Mouse (Mus musculus): ENCODE results near the gene Stxbp5l.
"Not testable (repeated sequence)": the region's sequence is repeated elsewhere in the genome, so short reads cannot be mapped to it uniquely, and the experiment has no call there.

Stxbp5l gene

DNA sequence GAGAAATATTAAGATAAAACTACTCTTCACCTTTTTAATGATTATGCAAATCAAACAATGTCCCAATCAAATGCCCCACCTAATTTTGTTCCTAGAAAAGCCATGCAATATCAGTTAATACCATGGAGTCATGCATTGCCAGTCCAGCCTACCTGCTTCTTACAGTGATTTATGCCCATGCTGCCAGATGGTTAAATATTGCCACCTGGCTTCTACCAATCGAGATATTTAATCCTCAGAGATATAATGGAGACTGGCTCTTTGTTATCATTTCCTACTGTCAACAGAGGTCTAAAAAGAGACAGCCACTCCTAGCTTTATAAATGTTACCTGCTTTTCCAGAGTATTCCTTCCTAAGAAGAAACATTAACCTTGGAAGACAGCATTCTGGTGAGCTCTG, 104.6 kb downstream of the Stxbp5l start:
- DNase-seq = peak in 1 of 2 experiments; percentile 33

DNA sequence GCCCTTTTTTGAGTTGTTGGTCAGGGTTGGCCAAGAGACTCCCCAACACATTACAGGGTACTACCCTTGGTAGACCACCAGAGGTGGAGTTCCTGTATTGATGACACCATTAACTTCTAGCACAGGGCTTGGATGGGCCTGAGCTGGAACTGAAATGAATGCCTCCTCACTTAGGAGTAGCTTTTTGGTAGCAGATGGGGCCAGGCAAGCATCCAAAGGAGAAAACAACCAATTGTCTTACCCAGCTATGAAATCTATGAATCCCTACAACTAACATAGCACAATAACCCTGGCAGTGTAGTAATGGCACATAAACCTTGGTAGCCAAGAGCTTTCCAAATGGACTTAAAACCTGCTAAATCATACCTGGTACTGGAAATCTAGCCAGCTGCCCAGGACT, 111.1 kb downstream of the Stxbp5l start:
- DNase-seq = peak; percentile 41 to 63

DNA sequence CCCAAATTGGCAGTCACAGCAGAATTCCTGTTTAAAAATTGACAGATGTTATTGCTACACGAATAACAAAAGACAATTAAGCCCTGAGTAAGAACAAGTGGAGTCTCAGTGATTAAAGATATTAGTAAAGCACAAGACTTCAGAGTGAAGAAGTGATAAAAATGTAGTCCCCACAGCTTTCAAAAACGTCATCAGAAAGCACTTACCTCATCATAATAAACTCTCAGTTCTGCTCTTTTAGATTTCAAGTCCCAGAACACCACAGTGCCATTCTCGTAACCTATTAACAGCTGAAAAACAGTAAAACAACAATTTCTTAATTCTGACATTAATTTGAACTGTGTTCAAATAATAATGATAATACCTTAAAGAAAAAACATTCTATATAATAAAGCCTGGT, 123.1 kb downstream of the Stxbp5l start:
- DNase-seq = no peak

DNA sequence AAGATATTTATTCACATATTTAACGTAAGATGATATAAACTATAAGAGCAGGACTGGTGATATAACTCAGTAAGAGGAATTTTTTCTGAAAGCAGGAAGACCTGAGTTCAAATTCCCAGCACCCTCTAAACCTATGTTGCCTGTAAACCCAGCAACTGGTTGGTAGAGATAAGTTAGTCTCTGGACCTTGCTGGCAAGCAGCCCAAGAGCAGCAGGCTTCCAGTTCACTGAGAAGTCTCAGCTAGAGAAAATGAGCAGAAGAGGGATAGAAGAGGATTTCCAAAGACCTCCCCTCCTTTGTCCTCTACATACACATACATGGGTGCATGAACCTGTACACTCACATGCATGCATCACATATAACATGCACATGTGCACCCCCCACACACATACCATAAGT, 165.6 kb downstream of the Stxbp5l start:
- peak; percentile 40 to 69 for DNase-seq

DNA sequence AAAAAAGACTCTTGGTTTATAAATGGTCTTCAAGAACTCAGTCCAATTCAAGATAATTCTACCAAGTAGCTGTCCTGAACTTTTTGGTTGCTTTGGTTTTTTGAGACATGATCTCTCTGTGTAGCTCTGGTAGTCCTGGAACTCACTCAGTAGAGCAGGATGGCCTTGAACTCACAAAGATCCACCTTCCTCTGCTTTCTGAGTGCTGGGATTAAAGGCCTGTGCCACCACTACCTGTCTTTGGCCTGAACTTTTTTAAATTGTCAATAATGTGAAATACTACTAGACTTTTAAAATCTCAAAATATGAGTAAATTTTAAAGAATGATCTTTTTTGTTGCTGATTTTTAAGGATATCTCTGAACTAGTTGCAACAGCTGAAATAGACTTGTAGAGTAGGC, 176.0 kb downstream of the Stxbp5l start:
- no peak for DNase-seq

DNA sequence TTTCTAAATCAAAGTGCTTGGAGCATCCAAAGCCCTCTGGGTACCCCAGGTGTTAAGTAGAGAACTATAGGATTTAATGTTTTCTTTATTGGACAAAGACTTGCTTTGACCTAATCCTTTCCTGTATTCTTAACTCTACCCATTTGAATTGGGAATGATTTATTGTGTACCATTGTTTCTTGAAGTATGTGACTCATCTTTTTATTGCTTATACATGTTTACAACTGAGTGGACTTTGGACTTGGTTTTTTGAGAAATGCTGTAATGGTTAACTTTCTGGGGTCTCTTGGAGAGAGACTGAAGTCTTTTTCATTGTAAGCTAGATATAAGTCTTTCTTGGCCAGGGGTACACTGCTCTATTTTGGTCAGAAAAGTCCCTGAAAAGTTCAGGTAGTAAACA, 190.6 kb downstream of the Stxbp5l start:
- no peak for DNase-seq

DNA sequence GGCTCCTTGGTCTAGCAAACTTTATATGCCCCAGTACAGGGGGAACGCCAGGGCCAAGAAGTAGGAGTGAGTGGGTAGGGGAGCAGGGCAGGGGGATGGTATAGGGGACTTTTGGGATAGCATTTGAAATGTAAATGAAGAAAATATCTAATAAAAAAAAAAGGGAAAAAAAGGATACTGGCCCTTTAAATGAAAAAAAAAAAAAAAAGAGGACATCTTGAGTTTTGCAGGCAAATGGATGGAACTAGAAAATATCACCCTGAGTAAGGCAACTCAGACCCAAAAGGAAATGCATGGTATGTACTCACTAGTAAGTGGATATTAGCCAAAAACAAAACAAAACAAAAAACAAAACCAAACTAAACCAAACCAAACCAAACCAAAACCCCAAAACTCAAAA, 259.6 kb downstream of the Stxbp5l start:
- not testable (repeated sequence) for DNase-seq

DNA sequence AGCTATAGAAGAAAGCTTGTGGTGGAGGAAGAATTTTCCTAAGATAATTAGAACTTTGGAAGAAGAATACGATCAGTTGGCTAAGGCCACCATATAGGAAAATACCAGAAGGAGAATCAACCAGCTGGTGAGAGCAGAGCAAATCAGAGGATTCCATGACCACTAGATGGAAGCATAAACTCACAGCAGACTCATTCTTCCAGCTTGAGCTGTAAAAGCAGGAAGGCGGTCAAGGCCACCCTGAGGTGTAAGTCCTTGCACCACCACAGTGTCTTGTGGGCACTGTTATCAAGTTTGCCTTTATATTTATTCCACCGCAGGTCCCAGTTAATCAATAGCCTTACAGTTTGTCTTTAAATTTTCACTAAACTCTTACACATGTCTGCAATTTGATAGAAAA, 275.5 kb downstream of the Stxbp5l start:
- peak; percentile 56 to 73 for DNase-seq

DNA sequence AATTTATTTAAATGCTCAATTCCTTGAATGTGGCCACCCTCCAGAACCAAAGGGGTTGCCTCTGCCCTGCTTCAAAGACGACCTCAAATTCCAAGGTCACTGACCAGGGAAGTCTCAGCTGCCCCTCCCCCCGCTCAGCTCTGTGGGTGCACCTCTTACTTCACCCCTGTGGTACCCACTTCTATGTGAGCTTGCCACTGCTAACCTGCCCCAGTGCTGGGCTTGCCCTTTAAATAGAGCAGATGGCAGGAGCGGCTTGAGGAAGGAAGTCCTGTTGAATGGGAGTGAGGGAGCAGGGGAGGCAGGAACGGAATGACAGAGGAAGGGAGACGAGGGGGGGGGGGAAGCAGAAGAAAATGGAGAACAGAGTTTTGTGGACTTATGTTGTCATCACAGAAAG, 276.0 kb downstream of the Stxbp5l start:
- DNase-seq = peak; percentile 71 to 75

DNA sequence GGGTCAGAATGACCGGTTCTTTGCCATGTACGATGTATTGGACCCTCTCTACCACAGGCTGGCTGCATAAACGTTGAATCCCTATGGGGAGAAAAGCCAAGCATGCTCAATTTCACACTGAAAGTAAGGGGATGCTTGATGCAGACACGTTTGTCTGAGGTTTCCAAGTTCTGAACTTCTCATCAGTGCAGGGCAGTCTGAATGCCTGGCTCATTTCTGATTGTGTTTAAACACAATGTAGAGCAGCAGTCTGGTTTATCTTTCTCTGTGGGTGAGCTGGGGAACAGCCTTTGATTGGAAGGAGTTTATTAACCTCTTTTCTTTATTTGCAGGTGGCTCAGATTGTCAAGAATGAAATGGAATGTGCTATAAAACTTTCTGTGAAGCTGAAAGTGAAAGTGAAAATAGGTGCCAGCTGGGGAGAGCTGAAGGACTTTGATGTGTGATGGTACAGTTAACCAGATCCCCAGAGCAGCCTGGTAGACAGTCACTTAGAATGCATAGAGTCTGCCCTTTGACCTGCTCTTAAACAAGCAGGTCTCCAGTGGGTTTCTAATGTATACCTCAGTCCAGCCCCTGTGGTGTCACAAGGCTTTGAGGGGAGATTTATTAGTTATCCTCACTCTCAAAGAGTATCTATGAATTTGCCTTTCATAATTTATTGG, 290.5 kb downstream of the Stxbp5l start:
- DNase-seq = no peak

DNA sequence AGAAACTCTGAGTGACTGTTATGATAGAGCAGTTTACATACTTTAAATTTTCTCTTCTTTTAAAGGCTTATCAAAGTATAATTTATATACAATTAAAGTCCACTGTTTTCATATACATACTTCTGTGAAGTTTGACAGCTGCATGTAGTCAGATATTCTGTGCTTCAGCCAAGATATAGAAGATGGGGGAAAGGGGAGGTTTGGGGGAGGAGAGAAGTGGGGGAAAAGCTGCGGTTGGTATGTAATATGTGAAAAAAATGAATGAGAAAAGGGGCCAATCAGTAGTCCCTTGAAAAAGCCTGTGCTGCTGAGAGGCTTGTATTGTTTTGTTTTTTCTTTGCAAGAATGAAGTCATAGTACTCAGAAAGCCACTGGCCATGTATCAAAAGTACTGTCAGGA, 295.1 kb downstream of the Stxbp5l start:
- no peak for DNase-seq

DNA sequence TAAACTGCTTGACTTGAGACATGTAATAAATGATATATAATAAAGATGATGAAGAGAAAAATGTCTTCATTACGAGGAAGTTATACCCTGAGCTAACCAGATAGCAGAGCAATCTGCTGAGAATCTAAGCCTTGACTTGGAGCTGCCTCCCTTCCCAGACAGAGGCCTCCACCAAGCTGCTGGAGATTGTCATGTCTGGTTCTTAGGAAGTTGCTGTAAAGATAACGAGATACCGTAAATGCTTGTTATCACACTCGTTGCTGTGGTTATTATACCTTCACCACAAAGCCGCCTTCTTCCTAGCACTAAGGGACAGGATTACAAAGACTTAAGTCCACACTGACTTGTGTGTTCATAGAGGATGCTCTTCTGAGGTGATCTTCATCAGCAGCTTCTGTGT, 312.4 kb downstream of the Stxbp5l start:
- no peak for DNase-seq

Measured in cerebellum, postnatal 25 days (tissue).